Mouse (Mus musculus): Measurements from ENCODE around the gene Igf2r. TPM values are rescaled to one million over a fixed set of nuclear protein-coding genes. Genes with fewer than 3 reads are reported as not detected.

Gene Igf2r
- polyA plus RNA-seq, 1 experiment from 2014 or later = 10.1 TPM

DNA sequence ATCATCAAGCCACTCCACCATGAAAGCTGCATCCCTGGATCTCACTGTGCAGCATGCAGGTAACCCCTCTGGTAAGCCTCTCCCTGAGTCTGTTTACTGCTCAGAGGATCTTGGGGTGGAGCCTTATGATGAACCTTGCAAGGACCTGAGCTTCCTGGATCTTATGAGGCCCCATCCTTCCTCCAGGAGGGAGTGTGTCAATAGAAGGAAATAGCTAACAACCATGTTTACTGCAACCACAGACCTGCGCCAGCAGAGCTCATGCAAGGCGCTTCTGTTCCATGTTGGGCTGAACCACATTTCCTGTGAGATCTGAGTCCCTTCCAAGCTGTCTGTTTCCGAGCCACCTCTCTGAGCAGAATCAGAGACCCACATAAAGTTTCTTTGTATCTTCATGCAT is 10.0 kb upstream of the Igf2r start:
- Histone ChIP-seq H3K4me1 (no peaks in the 10 kb centered on the region; the same call in 1 of the 2 replicates), H3K4me2 (no peak overlapping the region), H3K36me3 (no peaks in the 10 kb centered on the region), H3K27ac (replicated peaks) (peak overlapping the region; percentile 41; the same call in 1 of the 2 replicates), H3K4me3 (replicated peaks) (no peak overlapping the region), H3K9ac (replicated peaks) (no peak overlapping the region), H3K9me3 (replicated peaks) (no peaks in the 10 kb centered on the region), H3K27me3 (replicated peaks) (no peaks in the 10 kb centered on the region)
- WGBS = 90% methylated on average over 3 of the region's 3 CpGs
- ATAC-seq (ENCODE audit: low FRiP score) = no peak

DNA sequence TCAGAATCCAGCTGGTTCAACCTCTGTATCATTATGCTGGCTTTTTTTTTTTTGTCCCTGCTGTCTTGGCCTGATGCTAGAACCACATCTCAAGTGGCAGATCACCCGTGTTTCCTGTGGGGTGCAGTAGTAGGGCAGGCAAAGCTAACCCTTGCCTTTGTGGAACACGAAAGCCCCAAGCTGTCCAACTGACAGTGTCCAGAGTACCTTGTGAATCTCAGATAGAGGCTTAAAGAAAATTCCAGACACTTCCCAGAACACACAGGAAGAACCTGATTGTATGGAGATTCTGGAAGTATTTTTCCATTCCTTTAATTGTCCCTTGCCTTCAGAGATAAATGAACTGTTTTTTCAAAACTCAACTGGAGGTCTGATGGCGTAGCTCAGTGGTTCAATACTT is 4.5 kb upstream of the Igf2r start:
- Histone ChIP-seq H3K36me3 (no peaks in the 10 kb centered on the region), H3K27ac (replicated peaks) (no peak overlapping the region), H3K4me2 (no peak overlapping the region), H3K9me3 (replicated peaks) (no peaks in the 10 kb centered on the region; the same call in 1 of the 2 replicates), H3K4me1 (no peaks in the 10 kb centered on the region), H3K4me3 (replicated peaks) (no peak overlapping the region), H3K27me3 (replicated peaks) (no peaks in the 10 kb centered on the region), H3K9ac (replicated peaks) (no peak overlapping the region)
- ATAC-seq (ENCODE audit: low FRiP score) = no peak
- WGBS = 74% methylated on average over 3 of the region's 3 CpGs

DNA sequence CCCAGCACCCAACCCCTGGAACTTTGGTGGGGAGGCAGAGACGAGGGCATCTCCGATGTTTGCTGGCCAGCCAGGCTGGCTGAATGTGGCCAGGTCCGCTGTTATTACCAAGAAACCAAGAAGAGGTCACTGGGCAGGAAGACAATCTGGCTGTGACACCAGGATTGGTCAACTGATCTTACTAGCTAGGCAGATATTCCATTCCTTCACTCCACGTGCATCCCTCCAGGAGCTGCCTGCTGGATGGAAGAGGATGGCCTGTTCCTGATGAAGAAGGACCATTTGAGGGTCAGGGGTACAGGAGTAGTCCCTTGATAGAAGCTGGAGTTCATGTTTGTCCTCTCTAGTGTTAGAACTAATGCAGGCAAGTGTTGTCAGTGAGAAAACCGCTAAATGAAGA is 1.0 kb upstream of the Igf2r start:
- no peak overlapping the region for H3K27ac ChIP-seq (replicated peaks)
- H3K9me3 ChIP-seq (replicated peaks) = no peaks in the 10 kb centered on the region; the same call in 1 of the 2 replicates
- H3K36me3 ChIP-seq = no peaks in the 10 kb centered on the region
- peaks cover 31% of the 10 kb centered on the region for H3K4me1 ChIP-seq
- no peak for ATAC-seq (ENCODE audit: low FRiP score)
- 88% methylated on average over 5 of the region's 5 CpGs for WGBS
- no peak overlapping the region for H3K4me2 ChIP-seq
- no peak overlapping the region for H3K9ac ChIP-seq (replicated peaks)
- H3K4me3 ChIP-seq (replicated peaks) = no peak overlapping the region
- no peaks in the 10 kb centered on the region for H3K27me3 ChIP-seq (replicated peaks)

DNA sequence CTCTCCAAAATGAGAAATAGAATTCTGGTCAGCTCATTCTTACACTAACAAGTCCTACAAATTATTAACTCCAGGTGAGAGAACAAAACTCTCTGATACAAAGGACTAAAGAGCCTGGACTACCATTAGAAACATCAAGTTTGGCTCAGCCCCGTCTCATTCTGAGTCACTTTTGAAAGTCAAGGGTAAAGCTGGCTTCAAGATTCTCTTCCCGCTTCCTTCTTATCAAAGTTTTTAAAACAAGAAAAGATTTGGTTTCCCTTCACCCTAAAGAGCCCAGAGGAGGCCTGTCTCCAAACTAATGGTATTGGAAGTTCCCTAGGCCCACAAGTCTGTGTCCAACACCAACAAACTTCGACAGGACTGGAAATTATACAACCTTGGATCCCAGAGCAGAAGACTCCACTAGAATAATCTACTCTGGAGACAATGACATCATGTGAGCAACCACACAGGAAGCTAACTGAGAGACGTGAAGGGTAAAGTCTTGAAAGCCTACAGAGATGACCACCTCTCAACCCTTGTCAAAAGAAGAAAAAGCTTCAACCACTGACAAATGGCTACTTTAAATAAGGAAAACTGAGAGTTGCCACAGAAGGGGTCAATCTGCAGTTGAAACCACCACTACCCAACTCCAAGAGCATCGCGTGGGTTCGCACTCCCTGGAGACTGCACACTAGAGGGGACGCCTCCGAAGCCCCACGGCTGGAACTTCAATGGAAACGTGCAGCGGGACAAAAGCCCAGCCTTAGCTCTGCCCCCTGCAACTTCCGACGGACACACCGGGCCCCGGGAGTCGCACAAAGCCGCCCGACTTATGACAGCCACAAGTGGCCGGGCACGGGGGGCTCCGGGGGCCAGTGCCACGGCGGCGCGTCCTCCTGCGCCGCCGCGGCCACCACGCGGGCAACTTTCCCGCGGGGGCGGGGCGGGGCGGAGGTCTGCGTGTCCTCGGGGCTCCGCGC is 767 bp downstream of the Igf2r start:
- H3K4me1 ChIP-seq = peaks cover 32% of the 10 kb centered on the region
- no peaks in the 10 kb centered on the region for H3K27me3 ChIP-seq (replicated peaks)
- H3K27ac ChIP-seq (replicated peaks) = peak overlapping the region; percentile 80
- H3K9me3 ChIP-seq (replicated peaks) = no peaks in the 10 kb centered on the region; the same call in 1 of the 2 replicates
- peak; percentile 34 for ATAC-seq (ENCODE audit: low FRiP score)
- WGBS = 14% methylated on average over 40 of the region's 41 CpGs
- H3K4me2 ChIP-seq = peak overlapping the region; percentile 68
- no peaks in the 10 kb centered on the region for H3K36me3 ChIP-seq
- peak overlapping the region; percentile 78 for H3K4me3 ChIP-seq (replicated peaks)
- peak overlapping the region; percentile 77 for H3K9ac ChIP-seq (replicated peaks)

DNA sequence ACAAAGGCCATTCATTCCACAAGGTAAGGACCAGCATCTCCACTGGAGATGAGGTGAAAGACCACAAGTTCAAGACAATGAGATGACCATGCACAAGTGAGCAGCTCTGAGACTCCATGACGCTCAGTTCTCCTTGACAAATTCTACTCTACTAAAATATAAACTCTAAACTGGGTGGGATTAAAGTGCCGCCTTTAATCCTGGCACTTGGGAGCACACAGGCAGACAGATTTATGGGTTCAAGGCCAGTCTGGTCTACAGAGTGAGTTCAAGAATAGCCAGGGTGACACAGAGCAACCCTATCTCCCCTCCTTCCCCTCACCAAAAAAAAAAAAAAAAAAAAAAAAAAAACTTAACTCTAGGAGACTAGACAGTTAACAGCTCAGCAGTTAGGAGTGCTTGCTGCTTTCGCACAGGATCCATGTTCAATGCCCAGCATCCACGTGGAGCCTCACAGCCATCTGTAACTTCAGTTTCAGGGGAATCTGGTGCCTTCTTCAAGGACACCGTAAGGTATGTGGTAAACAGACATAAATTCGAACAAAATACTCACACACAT is 2.1 kb downstream of the Igf2r start:
- H3K4me1 ChIP-seq = peaks cover 32% of the 10 kb centered on the region
- no peaks in the 10 kb centered on the region; the same call in 1 of the 2 replicates for H3K9me3 ChIP-seq (replicated peaks)
- peak overlapping the region; percentile 68 for H3K4me2 ChIP-seq
- 87% methylated on average over 6 of the region's 6 CpGs for WGBS
- no peak for ATAC-seq (ENCODE audit: low FRiP score)
- no peak overlapping the region for H3K27ac ChIP-seq (replicated peaks)
- no peaks in the 10 kb centered on the region for H3K27me3 ChIP-seq (replicated peaks)
- no peaks in the 10 kb centered on the region for H3K36me3 ChIP-seq
- H3K4me3 ChIP-seq (replicated peaks) = peak overlapping the region; percentile 78; the same call in 1 of the 2 replicates
- no peak overlapping the region for H3K9ac ChIP-seq (replicated peaks)

DNA sequence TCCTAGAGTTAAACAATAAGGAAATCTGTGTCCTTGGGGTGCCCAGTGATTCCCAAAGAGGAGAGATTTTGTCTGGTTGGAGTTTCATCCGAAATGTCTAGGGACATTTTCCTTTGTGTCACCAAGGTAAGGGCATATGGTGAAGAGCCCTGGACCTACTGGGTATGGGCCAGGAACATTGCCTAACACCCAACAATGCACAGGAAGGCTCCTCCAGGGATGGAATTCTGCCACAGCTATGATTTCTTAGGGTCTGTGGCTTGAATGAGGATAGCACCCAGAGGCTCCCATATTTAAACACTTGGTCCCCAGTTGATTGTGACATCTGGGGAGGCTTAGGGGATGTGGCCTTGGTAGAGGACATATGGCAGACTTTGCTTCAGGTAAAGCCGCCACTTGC is 6.1 kb downstream of the Igf2r start:
- H3K27ac ChIP-seq (replicated peaks) = no peak overlapping the region
- H3K9me3 ChIP-seq (replicated peaks) = no peaks in the 10 kb centered on the region
- no peaks in the 10 kb centered on the region for H3K36me3 ChIP-seq
- no peak for ATAC-seq (ENCODE audit: low FRiP score)
- H3K4me1 ChIP-seq = peaks cover 51% of the 10 kb centered on the region
- H3K4me3 ChIP-seq (replicated peaks) = no peak overlapping the region
- H3K4me2 ChIP-seq = no peak overlapping the region
- no peaks in the 10 kb centered on the region for H3K27me3 ChIP-seq (replicated peaks)
- no peak overlapping the region for H3K9ac ChIP-seq (replicated peaks)
- 95% methylated on average over 2 of the region's 2 CpGs for WGBS

DNA sequence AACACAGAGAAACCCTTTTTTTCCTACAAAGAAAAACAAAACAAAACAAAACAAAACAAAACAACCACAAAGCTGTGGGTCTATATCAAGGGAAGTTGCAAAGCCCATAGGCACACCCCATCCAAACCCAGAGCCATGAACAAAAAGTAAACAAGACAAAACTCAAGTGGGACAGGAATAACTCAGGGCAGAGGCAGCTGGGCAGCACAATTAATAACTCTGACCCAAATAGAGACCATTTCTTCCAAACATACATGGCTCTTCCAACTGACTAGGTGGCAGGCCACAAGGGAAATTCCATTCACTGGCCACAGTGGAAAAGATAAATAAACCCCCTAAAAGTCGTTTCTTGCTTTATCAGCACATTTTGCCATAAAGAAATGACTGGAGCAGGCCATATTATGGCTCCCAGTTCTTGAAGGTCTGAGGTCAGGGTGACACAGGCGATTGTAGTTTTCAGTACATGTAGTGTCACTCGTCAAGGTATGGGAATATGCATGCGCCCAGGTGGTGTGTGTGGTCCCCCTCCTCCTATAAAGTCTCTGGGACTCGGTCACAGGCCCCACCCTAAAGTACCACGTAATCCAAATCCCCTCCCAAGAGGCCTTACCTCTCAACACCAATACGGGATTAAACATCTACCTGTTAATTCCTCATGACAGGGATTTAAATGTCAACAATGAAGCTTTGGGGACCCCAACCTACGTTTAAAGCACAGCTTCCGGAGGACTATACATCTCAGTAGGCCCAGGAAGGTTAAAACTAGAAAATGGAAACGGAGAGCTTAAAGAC is 8.9 kb downstream of the Igf2r start:
- Histone ChIP-seq H3K27me3 (replicated peaks) (no peaks in the 10 kb centered on the region), H3K9ac (replicated peaks) (no peak overlapping the region), H3K4me2 (no peak overlapping the region), H3K27ac (replicated peaks) (0 out of 2 replicates have a peak overlapping the region, but pooled peaks have one; percentile 9), H3K9me3 (replicated peaks) (no peaks in the 10 kb centered on the region), H3K4me3 (replicated peaks) (no peak overlapping the region), H3K4me1 (peaks cover 37% of the 10 kb centered on the region), H3K36me3 (no peaks in the 10 kb centered on the region)
- ATAC-seq (ENCODE audit: low FRiP score) = no peak
- 86% methylated on average over 10 of the region's 10 CpGs for WGBS

DNA sequence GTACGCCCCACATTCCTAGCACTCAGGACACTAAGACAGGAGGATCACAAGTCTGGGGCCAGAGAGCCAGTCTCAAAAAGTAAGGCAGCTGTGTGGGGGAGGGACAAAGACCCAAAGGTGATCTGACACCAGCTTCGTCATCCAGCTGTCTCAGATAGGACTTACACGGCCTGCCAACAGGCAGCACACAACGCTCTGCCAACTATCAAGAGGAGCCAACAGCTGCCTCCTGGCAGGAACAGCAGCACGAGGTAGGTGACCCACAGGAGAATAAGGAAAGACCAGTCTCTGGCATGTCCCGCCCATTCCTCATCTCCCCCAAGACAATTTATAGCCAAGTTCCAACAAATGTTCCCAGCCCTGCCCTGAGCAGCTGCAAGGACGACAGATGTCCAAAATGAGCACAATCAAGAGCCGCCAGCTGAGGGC is 9.8 kb downstream of the Igf2r start:
- Histone ChIP-seq H3K4me3 (replicated peaks) (no peak overlapping the region), H3K9me3 (replicated peaks) (no peaks in the 10 kb centered on the region), H3K36me3 (no peaks in the 10 kb centered on the region), H3K4me1 (peaks cover 38% of the 10 kb centered on the region), H3K27me3 (replicated peaks) (no peaks in the 10 kb centered on the region), H3K27ac (replicated peaks) (0 out of 2 replicates have a peak overlapping the region, but pooled peaks have one; percentile 9), H3K4me2 (no peak overlapping the region), H3K9ac (replicated peaks) (no peak overlapping the region; the same call in 1 of the 2 replicates)
- WGBS = 44% methylated on average over 8 of the region's 8 CpGs
- ATAC-seq (ENCODE audit: low FRiP score) = no peak

- 85% methylated on average over 12 of the region's 12 CpGs for WGBS
- Histone ChIP-seq H3K27me3 (replicated peaks) (no peaks in the 10 kb centered on the region), H3K9me3 (replicated peaks) (no peaks in the 10 kb centered on the region), H3K36me3 (no peaks in the 10 kb centered on the region), H3K9ac (replicated peaks) (no peak overlapping the region), H3K27ac (replicated peaks) (no peak overlapping the region), H3K4me3 (replicated peaks) (no peak overlapping the region), H3K4me1 (peaks cover 42% of the 10 kb centered on the region), H3K4me2 (no peak overlapping the region)
- no peak for ATAC-seq (ENCODE audit: low FRiP score)
These were observed 10.6 kb downstream of the Igf2r start for GRCm38 (mm10) chr17:12758701-12759455.

DNA sequence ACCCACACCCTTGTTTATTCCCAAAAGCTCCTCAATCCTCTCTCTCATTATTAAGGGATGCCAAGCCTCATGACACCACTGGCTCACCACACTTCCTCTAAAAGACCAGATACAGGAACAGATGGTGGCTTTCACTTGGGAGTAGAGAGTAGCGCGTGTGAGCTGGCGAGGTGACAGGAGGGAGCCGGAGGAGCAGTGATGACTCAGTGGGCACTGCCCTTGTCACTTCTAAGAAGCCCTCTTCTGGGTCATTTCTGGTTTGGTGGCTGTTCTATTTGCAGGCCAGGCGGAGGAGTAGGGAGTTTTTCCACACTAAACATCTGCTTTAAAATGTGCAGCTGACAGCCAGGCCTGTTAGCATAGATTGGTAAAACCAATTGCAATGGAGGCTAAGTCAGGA is 11.5 kb downstream of the Igf2r start:
- ATAC-seq (ENCODE audit: low FRiP score) = no peak
- WGBS = 56% methylated on average over 5 of the region's 5 CpGs

DNA sequence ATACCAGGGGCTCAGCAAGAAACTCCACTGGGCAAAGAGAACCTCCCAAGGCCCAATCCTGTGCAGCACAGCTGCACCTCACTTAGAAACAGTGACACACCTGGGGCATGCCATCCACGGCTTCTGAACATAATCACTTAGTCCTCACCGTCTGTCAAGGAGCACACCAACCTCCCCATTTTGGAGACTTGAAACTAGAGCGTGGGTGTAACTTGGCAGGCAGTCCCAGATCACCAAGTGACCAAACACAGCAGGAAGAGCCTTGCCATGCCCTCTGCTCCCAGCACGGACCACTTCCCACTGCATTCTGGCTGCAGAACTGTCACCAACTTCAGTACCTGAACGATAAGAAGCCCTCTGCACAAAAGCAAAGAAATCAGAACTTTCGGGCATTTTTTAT is 12.3 kb downstream of the Igf2r start:
- H3K4me2 ChIP-seq = no peak overlapping the region
- no peak overlapping the region for H3K9ac ChIP-seq (replicated peaks)
- no peaks in the 10 kb centered on the region for H3K36me3 ChIP-seq
- 88% methylated on average over 6 of the region's 6 CpGs for WGBS
- H3K4me3 ChIP-seq (replicated peaks) = no peak overlapping the region
- no peak overlapping the region for H3K27ac ChIP-seq (replicated peaks)
- ATAC-seq (ENCODE audit: low FRiP score) = no peak
- no peaks in the 10 kb centered on the region for H3K9me3 ChIP-seq (replicated peaks)
- H3K27me3 ChIP-seq (replicated peaks) = no peaks in the 10 kb centered on the region
- peaks cover 49% of the 10 kb centered on the region for H3K4me1 ChIP-seq

More for the DNA sequence above, 11.5 kb downstream of the Igf2r start:
- no peak overlapping the region for H3K27ac ChIP-seq (replicated peaks)
- H3K9ac ChIP-seq (replicated peaks) = no peak overlapping the region
- H3K4me3 ChIP-seq (replicated peaks) = no peak overlapping the region
- H3K4me2 ChIP-seq = no peak overlapping the region
- H3K36me3 ChIP-seq = no peaks in the 10 kb centered on the region
- no peaks in the 10 kb centered on the region for H3K9me3 ChIP-seq (replicated peaks)
- peaks cover 42% of the 10 kb centered on the region for H3K4me1 ChIP-seq
- no peaks in the 10 kb centered on the region for H3K27me3 ChIP-seq (replicated peaks)
